Mouse (Mus musculus): ENCODE measurements around the gene St7l.

The St7l gene

GRCm38 (mm10) chr3:104963331-104964276, 99.8 kb downstream of the St7l start:
- no peak for DNase-seq (ENCODE audit: low spot score)

GRCm38 (mm10) chr3:104965070-104965855, 101.5 kb downstream of the St7l start:
- DNase-seq (ENCODE audit: low spot score), result no peak

DNA sequence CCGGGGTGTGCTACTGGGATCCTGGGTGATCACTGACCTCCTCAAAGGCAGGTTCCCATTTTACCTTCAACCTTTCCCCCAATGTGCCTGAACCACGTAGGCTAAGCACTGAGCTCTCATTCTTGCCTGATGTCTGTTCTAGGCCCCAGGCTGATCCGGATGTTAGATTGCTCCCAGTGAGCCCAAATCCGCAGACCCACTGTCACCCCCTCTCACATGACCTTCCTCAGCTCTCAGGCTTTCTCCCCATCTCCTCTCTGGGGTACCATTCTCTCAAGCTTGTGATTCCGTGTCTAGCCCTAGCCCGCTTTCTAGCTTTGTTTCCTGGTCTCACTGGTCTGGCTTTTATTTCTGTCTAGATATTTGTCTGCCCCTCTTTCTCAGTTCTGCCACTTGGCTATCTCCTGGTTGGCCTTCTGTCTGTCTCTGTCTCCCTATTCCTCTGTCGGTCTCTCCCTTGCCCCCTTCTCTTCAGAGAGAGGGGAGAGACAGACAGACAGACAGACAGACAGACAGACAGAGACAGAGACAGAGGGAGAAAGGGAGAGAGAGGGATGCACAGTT, 102.3 kb downstream of the St7l start:
- DNase-seq (ENCODE audit: low spot score), result no peak

- peak; percentile 72 for DNase-seq (ENCODE audit: low spot score)
Observed at GRCm38 (mm10) chr3:104967548-104968300, 103.9 kb downstream of the St7l start.

Measured in layer of hippocampus, adult 9-10 months (tissue).